Mouse (Mus musculus): ENCODE data around the gene Ago1. TPM values are rescaled to one million over a fixed set of nuclear protein-coding genes. Genes with fewer than 3 reads are reported as not detected.

Ago1 gene
- polyA plus RNA-seq, 1 experiment, result 13.0 TPM

DNA sequence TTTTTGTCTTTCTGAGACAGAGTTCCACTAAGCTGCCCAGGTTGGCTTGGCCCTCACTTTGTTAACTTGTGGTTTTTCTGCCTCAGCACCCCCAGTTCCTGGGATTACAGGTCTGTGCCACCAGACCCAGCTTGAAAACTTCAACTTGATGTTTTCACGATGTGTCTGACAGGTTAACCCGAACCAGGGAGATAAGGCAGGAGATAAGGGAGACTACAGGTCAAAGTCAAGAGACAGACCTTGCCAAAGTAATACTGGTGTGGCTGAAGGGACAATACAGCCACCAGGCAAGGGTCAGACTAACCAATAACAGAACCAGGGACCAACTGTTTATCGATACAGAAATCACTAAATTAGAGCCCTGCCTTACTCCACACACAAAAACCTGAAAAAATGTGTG, 11.9 kb upstream of the Ago1 start:
- Histone ChIP-seq H3K27me3 (ENCODE audit: control insufficient read depth, insufficient read depth, low read length) (no peaks in the 10 kb centered on the region), H3K36me3 (ENCODE audit: control insufficient read depth, insufficient read depth, low read length) (no peaks in the 10 kb centered on the region), H3K4me3 (ENCODE audit: low read depth, low read length) (no peak overlapping the region), H3K27ac (ENCODE audit: insufficient read depth, low read depth, low read length) (no peak overlapping the region), H3K4me1 (ENCODE audit: control insufficient read depth, insufficient read depth, insufficient read length, low read length) (peaks cover 5% of the 10 kb centered on the region; the same call in 1 of the 2 replicates)
- no peak for TF ChIP-seq CTCF (IDR thresholded peaks at IDR 0.05; ENCODE audit: extremely low read depth, insufficient read length, insufficient replicate concordance, low read depth, low read length)
- TF ChIP-seq POLR2A (IDR thresholded peaks at IDR 0.05; ENCODE audit: low read depth, low read length), result no peak
- WGBS, result 20% methylated on average over 3 of the region's 3 CpGs

DNA sequence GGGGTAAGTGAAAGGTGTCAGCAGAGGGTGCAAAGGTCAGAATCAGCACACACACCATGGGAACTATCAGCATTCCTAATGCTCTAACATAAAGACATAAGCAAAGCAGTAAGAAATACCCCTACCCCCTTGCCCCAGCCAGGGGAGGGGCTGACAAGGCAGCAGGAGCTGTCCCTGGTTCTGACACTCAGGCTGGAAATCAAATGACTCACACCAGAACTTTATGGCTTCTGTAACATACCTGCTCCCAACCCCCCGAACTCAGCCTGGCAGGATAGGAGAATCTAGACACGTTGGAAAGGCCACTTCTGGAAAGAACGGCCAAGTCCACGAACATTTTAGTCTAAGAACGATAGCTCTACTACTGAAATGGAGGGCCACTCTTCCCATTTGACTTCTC, 4.6 kb upstream of the Ago1 start:
- no peaks in the 10 kb centered on the region for H3K27me3 ChIP-seq (ENCODE audit: control insufficient read depth, insufficient read depth, low read length)
- no peaks in the 10 kb centered on the region for H3K36me3 ChIP-seq (ENCODE audit: control insufficient read depth, insufficient read depth, low read length)
- TF ChIP-seq POLR2A (IDR thresholded peaks at IDR 0.05; ENCODE audit: low read depth, low read length) (no peak), CTCF (IDR thresholded peaks at IDR 0.05; ENCODE audit: extremely low read depth, insufficient read length, insufficient replicate concordance, low read depth, low read length) (no peak)
- 35% methylated on average over 5 of the region's 5 CpGs for WGBS
- H3K4me1 ChIP-seq (ENCODE audit: control insufficient read depth, insufficient read depth, insufficient read length, low read length), result peaks cover 4% of the 10 kb centered on the region; the same call in 1 of the 2 replicates
- no peak overlapping the region for H3K4me3 ChIP-seq (ENCODE audit: low read depth, low read length)
- no peak overlapping the region for H3K27ac ChIP-seq (ENCODE audit: insufficient read depth, low read depth, low read length)

DNA sequence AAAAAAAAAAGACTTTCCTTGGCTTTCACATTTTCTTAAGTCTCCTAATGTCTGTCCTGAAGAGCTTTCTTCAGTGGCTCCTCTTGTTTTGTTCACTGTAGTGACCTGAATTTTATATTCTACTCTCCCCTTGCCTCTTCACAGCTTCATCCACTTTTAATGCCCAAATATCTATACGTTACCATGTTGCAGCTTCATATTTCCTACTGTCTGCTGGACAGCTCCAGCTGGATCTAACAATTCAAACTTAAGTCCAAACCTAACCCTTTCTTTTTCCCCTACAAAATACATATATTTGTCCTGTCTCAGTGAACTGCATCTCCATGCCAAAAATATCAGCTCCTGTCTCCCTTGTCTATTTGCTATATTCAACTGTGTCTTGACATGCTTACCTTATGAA, 951 bp upstream of the Ago1 start:
- no peaks in the 10 kb centered on the region for H3K27me3 ChIP-seq (ENCODE audit: control insufficient read depth, insufficient read depth, low read length)
- H3K4me3 ChIP-seq (ENCODE audit: low read depth, low read length), result no peak overlapping the region
- no peaks in the 10 kb centered on the region for H3K36me3 ChIP-seq (ENCODE audit: control insufficient read depth, insufficient read depth, low read length)
- TF ChIP-seq POLR2A (IDR thresholded peaks at IDR 0.05; ENCODE audit: low read depth, low read length) (no peak), CTCF (IDR thresholded peaks at IDR 0.05; ENCODE audit: extremely low read depth, insufficient read length, insufficient replicate concordance, low read depth, low read length) (no peak)
- H3K4me1 ChIP-seq (ENCODE audit: control insufficient read depth, insufficient read depth, insufficient read length, low read length), result peaks cover 9% of the 10 kb centered on the region; the same call in 1 of the 2 replicates
- no peak overlapping the region for H3K27ac ChIP-seq (ENCODE audit: insufficient read depth, low read depth, low read length)
- 73% methylated on average over 1 of the region's 1 CpGs for WGBS

DNA sequence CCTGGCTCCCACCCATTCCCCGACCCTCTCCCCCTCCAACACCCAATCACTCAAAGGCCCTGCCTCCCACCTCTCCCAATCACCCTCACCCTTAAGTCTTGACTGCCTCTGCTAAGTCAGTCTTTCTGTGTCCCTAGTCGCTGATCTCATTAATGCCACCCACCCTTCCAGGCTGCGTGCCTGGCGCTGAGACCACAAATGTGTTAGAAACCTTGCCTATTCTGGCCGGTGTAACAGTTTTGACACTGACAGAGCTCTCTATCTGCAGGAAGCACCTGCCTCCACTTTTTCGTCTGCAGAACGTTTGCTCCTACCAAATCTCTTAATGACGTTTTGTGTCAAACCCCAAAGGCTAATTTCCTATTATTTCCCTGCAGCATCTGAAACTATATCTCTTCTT, 542 bp upstream of the Ago1 start:
- Histone ChIP-seq H3K4me1 (ENCODE audit: control insufficient read depth, insufficient read depth, insufficient read length, low read length) (peaks cover 9% of the 10 kb centered on the region; the same call in 1 of the 2 replicates), H3K27ac (ENCODE audit: insufficient read depth, low read depth, low read length) (no peak overlapping the region), H3K4me3 (ENCODE audit: low read depth, low read length) (peak overlapping the region; percentile 98), H3K27me3 (ENCODE audit: control insufficient read depth, insufficient read depth, low read length) (no peaks in the 10 kb centered on the region), H3K36me3 (ENCODE audit: control insufficient read depth, insufficient read depth, low read length) (no peaks in the 10 kb centered on the region)
- 6% methylated on average over 8 of the region's 8 CpGs for WGBS
- TF ChIP-seq POLR2A (IDR thresholded peaks at IDR 0.05; ENCODE audit: low read depth, low read length) (no peak), CTCF (IDR thresholded peaks at IDR 0.05; ENCODE audit: extremely low read depth, insufficient read length, insufficient replicate concordance, low read depth, low read length) (0 out of 2 replicates have a peak, but pooled peaks have one; percentile 5)

DNA sequence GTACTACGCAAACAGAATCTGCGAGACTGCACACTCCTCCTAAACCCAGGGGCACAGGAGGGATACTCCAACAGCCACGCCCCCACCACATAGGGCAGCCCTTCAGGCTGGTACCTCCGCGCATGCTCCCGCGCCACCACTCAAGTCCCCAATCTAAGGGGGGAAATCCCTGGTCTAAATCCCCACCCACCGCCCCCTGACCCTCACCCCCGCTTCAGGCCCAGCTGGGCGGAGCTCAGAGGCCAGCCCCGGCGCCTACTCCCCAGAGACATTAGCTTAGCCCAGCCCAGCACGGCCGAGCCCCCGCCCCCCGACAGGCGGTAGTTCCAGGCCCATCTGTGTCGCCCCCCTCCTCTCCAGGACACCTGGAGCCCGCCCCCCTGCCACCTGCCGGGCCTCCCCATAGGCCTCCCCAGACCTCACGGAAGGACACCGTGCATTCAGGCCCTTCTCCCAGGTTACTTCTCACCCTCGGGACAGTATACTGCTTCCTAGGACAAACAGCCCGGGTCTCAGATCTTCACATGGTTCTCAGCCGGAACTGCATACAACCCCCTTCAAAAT, 580 bp downstream of the Ago1 start:
- Histone ChIP-seq H3K27me3 (ENCODE audit: control insufficient read depth, insufficient read depth, low read length) (no peaks in the 10 kb centered on the region), H3K36me3 (ENCODE audit: control insufficient read depth, insufficient read depth, low read length) (no peaks in the 10 kb centered on the region), H3K4me3 (ENCODE audit: low read depth, low read length) (peak overlapping the region; percentile 98), H3K27ac (ENCODE audit: insufficient read depth, low read depth, low read length) (peak overlapping the region; percentile 44), H3K4me1 (ENCODE audit: control insufficient read depth, insufficient read depth, insufficient read length, low read length) (peaks cover 9% of the 10 kb centered on the region; the same call in 1 of the 2 replicates)
- 3% methylated on average over 23 of the region's 25 CpGs for WGBS
- TF ChIP-seq CTCF (IDR thresholded peaks at IDR 0.05; ENCODE audit: extremely low read depth, insufficient read length, insufficient replicate concordance, low read depth, low read length) (no peak), POLR2A (IDR thresholded peaks at IDR 0.05; ENCODE audit: low read depth, low read length) (no peak)

DNA sequence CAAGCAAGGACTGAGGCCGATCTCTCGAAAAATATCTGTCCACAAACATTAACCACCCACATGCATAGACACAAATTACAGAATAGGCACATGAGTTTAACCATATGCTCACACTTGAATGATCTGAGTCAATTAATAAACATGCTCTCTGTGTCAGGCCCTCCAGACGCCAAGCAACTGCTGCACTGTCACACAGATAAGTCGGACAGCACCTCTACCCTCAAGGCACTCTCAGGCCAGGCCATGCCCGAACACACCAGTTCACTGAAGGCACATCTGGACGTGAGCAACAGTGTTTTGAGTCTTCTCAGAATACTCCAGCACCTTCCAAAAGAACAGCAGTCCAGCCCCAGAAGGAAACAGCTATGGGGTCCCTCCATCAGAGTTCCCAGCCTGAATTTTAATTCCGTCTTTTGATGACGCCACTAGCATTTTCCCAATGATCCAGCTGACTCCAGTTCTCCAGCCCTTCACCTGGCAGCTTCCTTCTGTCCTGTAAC, 2.1 kb downstream of the Ago1 start:
- no peaks in the 10 kb centered on the region for H3K36me3 ChIP-seq (ENCODE audit: control insufficient read depth, insufficient read depth, low read length)
- H3K27ac ChIP-seq (ENCODE audit: insufficient read depth, low read depth, low read length), result no peak overlapping the region
- no peak overlapping the region for H3K4me3 ChIP-seq (ENCODE audit: low read depth, low read length)
- no peaks in the 10 kb centered on the region for H3K27me3 ChIP-seq (ENCODE audit: control insufficient read depth, insufficient read depth, low read length)
- TF ChIP-seq CTCF (IDR thresholded peaks at IDR 0.05; ENCODE audit: extremely low read depth, insufficient read length, insufficient replicate concordance, low read depth, low read length) (no peak), POLR2A (IDR thresholded peaks at IDR 0.05; ENCODE audit: low read depth, low read length) (no peak)
- H3K4me1 ChIP-seq (ENCODE audit: control insufficient read depth, insufficient read depth, insufficient read length, low read length), result peaks cover 9% of the 10 kb centered on the region; the same call in 1 of the 2 replicates
- WGBS, result 67% methylated on average over 8 of the region's 8 CpGs

DNA sequence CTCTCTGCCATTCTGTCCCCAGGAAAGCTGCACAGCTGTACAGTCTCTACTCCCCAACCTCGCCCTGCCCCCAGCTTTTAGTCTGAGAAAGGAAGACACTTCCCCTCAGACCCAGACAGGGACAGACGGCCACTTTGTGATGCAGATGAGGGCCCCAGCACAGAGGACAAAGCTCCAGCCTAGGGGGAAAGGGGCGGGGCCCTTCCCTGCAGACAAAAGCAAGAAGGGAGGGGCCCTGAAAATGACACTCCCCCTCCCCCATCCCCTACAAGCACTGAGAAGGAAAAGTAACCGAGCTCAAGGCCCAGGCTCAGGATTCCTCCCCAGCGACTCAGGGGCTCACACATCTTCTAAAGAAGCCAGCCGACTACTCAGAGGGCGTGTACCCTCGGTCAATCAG, 2.5 kb downstream of the Ago1 start:
- 60% methylated on average over 8 of the region's 8 CpGs for WGBS
- Histone ChIP-seq H3K4me1 (ENCODE audit: control insufficient read depth, insufficient read depth, insufficient read length, low read length) (peaks cover 9% of the 10 kb centered on the region; the same call in 1 of the 2 replicates), H3K27me3 (ENCODE audit: control insufficient read depth, insufficient read depth, low read length) (no peaks in the 10 kb centered on the region), H3K27ac (ENCODE audit: insufficient read depth, low read depth, low read length) (no peak overlapping the region), H3K36me3 (ENCODE audit: control insufficient read depth, insufficient read depth, low read length) (no peaks in the 10 kb centered on the region), H3K4me3 (ENCODE audit: low read depth, low read length) (no peak overlapping the region)
- no peak for TF ChIP-seq POLR2A (IDR thresholded peaks at IDR 0.05; ENCODE audit: low read depth, low read length)
- no peak for TF ChIP-seq CTCF (IDR thresholded peaks at IDR 0.05; ENCODE audit: extremely low read depth, insufficient read length, insufficient replicate concordance, low read depth, low read length)

Data from small intestine, adult 2 months (tissue).